Mouse (Mus musculus): ENCODE data around the gene Adam33.
"Not testable (repeated sequence)": the region's sequence is repeated elsewhere in the genome, so short reads cannot be mapped to it uniquely, and the experiment has no call there.

Adam33 gene

GRCm38 (mm10) chr2:131058672-131059071, 4.9 kb downstream of the Adam33 start:
- DNase-seq (ENCODE audit: low spot score in 2 of 2), result no peak

GRCm38 (mm10) chr2:131056191-131056590, 7.4 kb downstream of the Adam33 start:
- DNase-seq (ENCODE audit: low spot score in 2 of 2), result peak in 1 of 2 experiments; percentile 38

GRCm38 (mm10) chr2:131055631-131056030, 8.0 kb downstream of the Adam33 start:
- peak; percentile 66 to 88 for DNase-seq (ENCODE audit: low spot score in 2 of 2)

- no peak for DNase-seq (ENCODE audit: low spot score in 2 of 2)
Observed at GRCm38 (mm10) chr2:131054646-131055264, 8.9 kb downstream of the Adam33 start.

- DNase-seq (ENCODE audit: low spot score in 2 of 2), result peak in 1 of 2 experiments; percentile 65
Observed at GRCm38 (mm10) chr2:131053851-131054645, 9.6 kb downstream of the Adam33 start.

GRCm38 (mm10) chr2:131052862-131053418, 10.7 kb downstream of the Adam33 start:
- peak; percentile 39 to 40 for DNase-seq (ENCODE audit: low spot score in 2 of 2)

- DNase-seq (ENCODE audit: low spot score in 2 of 2), result peak in 1 of 2 experiments; percentile 42
Observed at GRCm38 (mm10) chr2:131052043-131052442, 11.6 kb downstream of the Adam33 start.

- no peak for DNase-seq (ENCODE audit: low spot score in 2 of 2)
Observed at GRCm38 (mm10) chr2:131046025-131046424, 17.6 kb downstream of the Adam33 start.

GRCm38 (mm10) chr2:131044989-131045720, 18.5 kb downstream of the Adam33 start:
- DNase-seq (ENCODE audit: low spot score in 2 of 2), result no peak

- DNase-seq (ENCODE audit: low spot score in 2 of 2), result no peak
Observed at GRCm38 (mm10) chr2:131044354-131044852, 19.2 kb downstream of the Adam33 start.

- DNase-seq (ENCODE audit: low spot score in 2 of 2), result no peak
Observed at GRCm38 (mm10) chr2:131042988-131043387, 20.6 kb downstream of the Adam33 start, which contains the start of gene Gfra4. Gene Gfra4 (minus strand): TSS chr2:131043088.

- DNase-seq (ENCODE audit: low spot score in 2 of 2), result no peak
Observed at GRCm38 (mm10) chr2:131040854-131041825, 22.5 kb downstream of the Adam33 start.

GRCm38 (mm10) chr2:131038675-131039074, 24.9 kb downstream of the Adam33 start:
- DNase-seq (ENCODE audit: low spot score in 2 of 2), result no peak

GRCm38 (mm10) chr2:131038197-131038596, 25.4 kb downstream of the Adam33 start:
- DNase-seq (ENCODE audit: low spot score in 2 of 2), result no peak

GRCm38 (mm10) chr2:131037226-131037990, 26.2 kb downstream of the Adam33 start:
- no peak for DNase-seq (ENCODE audit: low spot score in 2 of 2)

GRCm38 (mm10) chr2:131036757-131037156, 26.9 kb downstream of the Adam33 start:
- no peak for DNase-seq (ENCODE audit: low spot score in 2 of 2)

GRCm38 (mm10) chr2:131036343-131036742, 27.3 kb downstream of the Adam33 start:
- DNase-seq (ENCODE audit: low spot score in 2 of 2), result no peak

GRCm38 (mm10) chr2:131031406-131031805, 32.2 kb downstream of the Adam33 start:
- DNase-seq (ENCODE audit: low spot score in 2 of 2), result not testable (repeated sequence)

GRCm38 (mm10) chr2:131030998-131031397, 32.6 kb downstream of the Adam33 start:
- no peak for DNase-seq (ENCODE audit: low spot score in 2 of 2)

GRCm38 (mm10) chr2:131030561-131030960, 33.1 kb downstream of the Adam33 start:
- DNase-seq (ENCODE audit: low spot score in 2 of 2), result no peak

Data from spleen, postnatal 10 days (tissue).